Mouse (Mus musculus): ENCODE measurements around the gene Ankfn1.

DNA sequence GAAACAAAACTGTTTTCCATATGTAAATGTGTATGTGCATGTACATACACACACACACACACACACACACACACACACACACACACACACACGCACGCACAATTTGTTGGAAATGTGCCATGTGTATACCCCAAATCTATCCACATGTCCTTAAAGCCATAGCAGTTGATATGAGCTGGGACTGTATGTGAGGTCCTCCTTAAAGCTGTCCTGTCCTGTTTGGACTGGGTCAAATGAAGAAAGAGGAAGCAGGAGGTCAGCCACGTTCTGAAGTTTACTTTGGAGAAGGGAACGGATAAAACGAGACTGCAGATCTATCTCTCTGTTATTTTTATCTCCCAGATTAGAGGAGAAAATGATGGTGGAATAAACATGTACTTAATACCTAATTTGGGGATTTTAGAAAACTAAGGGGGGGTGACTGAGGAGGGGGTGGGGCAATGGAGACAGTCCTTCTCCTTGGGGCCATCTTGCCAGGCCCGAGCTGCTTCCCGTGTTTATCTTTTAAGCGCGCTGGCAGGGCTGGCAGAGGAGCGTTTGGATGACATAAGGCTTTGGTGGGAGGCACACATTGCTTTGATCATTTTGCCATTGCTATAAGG is 187.1 kb downstream of the Ankfn1 start:
- TF ChIP-seq MYOD1 (IDR thresholded peaks at IDR 0.05; ENCODE audit: control insufficient read depth in 1 of 3, insufficient read length in 2 of 3, low read depth in 2 of 3), result no peak
- TF ChIP-seq POLR2A (IDR thresholded peaks at IDR 0.05; ENCODE audit: insufficient read length, low read depth), result no peak
- no peak for TF ChIP-seq CEBPB (IDR thresholded peaks at IDR 0.05; ENCODE audit: insufficient read depth, poor library complexity, severe bottlenecking)
- TF ChIP-seq E2F4 (IDR thresholded peaks at IDR 0.05; ENCODE audit: insufficient read depth), result no peak
- no peak for TF ChIP-seq USF1 (IDR thresholded peaks at IDR 0.05; ENCODE audit: low read depth)
- TF ChIP-seq POLR2AphosphoS2 (IDR thresholded peaks at IDR 0.05; ENCODE audit: insufficient read length, low read depth), result no peak
- no peak for TF ChIP-seq MYOG (IDR thresholded peaks at IDR 0.05; ENCODE audit: control insufficient read depth in 1 of 3, insufficient read depth in 1 of 3, insufficient read length in 2 of 3, low read depth in 2 of 3)
